Mouse (Mus musculus): ENCODE measurements around the gene Rpe65. TPM values are rescaled to one million over a fixed set of nuclear protein-coding genes. Genes with fewer than 3 reads are reported as not detected.

Rpe65 gene
- not detected for polyA plus RNA-seq (2017; shearing (Covaris generic))

GRCm38 (mm10) chr3:159598875-159599274 lies at the start of gene Rpe65:
Gene Rpe65, plus strand, starts transcription at chr3:159599175.

Other genes with a start within 250 kb of the Rpe65 start
- gene Depdc1a, start 103.7 kb upstream of the Rpe65 start, polyA plus RNA-seq (2017; shearing (Covaris generic)), result 0.19 TPM
- 14.9 TPM for gene Wls, start 240.5 kb downstream of the Rpe65 start, polyA plus RNA-seq (2017; shearing (Covaris generic))